Mouse (Mus musculus): Measurements from ENCODE around the gene Hoxc11.

DNA sequence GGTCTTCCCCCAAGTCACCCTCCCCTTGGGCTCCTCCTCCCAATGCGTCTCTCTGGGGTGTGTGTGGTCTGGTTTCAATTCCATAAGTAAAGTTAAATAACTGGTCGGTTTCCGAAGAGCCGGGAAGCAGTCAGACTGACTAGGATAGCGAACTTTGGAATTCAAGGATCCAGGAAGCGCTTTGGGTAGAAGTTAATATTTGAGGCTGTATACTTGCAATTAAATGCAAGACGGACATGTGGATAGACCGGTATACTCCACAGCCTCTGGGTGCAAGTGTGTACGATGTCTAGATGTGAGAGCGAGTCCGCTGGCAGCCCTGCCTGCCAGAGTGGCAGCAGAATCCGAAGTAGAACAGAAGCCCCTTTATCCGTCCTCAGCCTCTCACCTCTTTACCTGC, 8.3 kb downstream of the Hoxc11 start:
- TF ChIP-seq CTCF (conservative IDR thresholded peaks at IDR 0.05; ENCODE audit: low read length), result no peak
- no peak for TF ChIP-seq NANOG (IDR thresholded peaks at IDR 0.05; ENCODE audit: borderline replicate concordance, low read length)

All from E14TG2a.4 (cell line).